Mouse (Mus musculus) E14TG2a.4 (cell line): Measurements from ENCODE around the gene Brd4.
A peak's percentile ranks its signal among the peaks of the same experiment; 100 is the strongest.

Experiments
- H3K27me3 ChIP-seq: 2 replicates; pipeline ENCODE4 v1.6.1; 2014; ENCODE audit warnings: low read length, control low read depth; ENCODE audit not compliant: insufficient read depth
- H3K36me3 ChIP-seq: 2 replicates; pipeline ENCODE4 v1.6.1; 2014; ENCODE audit warnings: low read length, control low read depth; ENCODE audit not compliant: insufficient read depth
- H3K4me1 ChIP-seq: replicated peaks from 2 replicates; pipeline ENCODE4 v1.6.1; 2014; ENCODE audit warnings: low read depth, low read length, control low read depth
- H3K4me3 ChIP-seq: replicated peaks from 2 replicates; pipeline ENCODE4 v1.5.1; 2014; ENCODE audit warnings: mild to moderate bottlenecking, low read length
- H3K9me3 ChIP-seq: 2 replicates; pipeline ENCODE4 v1.6.1; 2014; ENCODE audit warnings: low read length, control low read depth
- CTCF ChIP-seq: conservative IDR thresholded peaks from 2 replicates; pipeline ENCODE4 v1.5.1; 2014; ENCODE audit warnings: low read length
- NANOG ChIP-seq: IDR thresholded peaks from 2 replicates; pipeline ENCODE4 v1.6.1; 2014; ENCODE audit warnings: borderline replicate concordance, low read length, mixed read lengths
- POU5F1 ChIP-seq: IDR thresholded peaks from 2 replicates; pipeline ENCODE4 v1.6.1; 2014; ENCODE audit warnings: low read length, borderline replicate concordance

Brd4 gene

GRCm38 (mm10) chr17:32284262-32285137, at the start of gene Brd4:
Gene Brd4 (minus strand): TSS chr17:32284722.
- Histone ChIP-seq H3K36me3 (no peaks in the 10 kb centered on the region; the same call in 1 of the 2 replicates), H3K4me1 (peaks cover 53% of the 10 kb centered on the region), H3K27me3 (no peaks in the 10 kb centered on the region), H3K9me3 (no peaks in the 10 kb centered on the region), H3K4me3 (peak within 1 kb of the TSS; percentile 99)
- TF ChIP-seq NANOG: no peak
- no peak for TF ChIP-seq CTCF
- no peak for TF ChIP-seq POU5F1

GRCm38 (mm10) chr17:32333675-32334303, 49.3 kb upstream of the Brd4 start:
- TF ChIP-seq NANOG: no peak
- TF ChIP-seq POU5F1: no peak
- no peak for TF ChIP-seq CTCF
- no peaks in the 10 kb centered on the region for H3K9me3 ChIP-seq
- H3K36me3 ChIP-seq: peaks cover 96% of the 10 kb centered on the region
- peaks cover 28% of the 10 kb centered on the region for H3K4me1 ChIP-seq
- H3K27me3 ChIP-seq: no peaks in the 10 kb centered on the region
- H3K4me3 ChIP-seq: peak overlapping the region; percentile 75

DNA sequence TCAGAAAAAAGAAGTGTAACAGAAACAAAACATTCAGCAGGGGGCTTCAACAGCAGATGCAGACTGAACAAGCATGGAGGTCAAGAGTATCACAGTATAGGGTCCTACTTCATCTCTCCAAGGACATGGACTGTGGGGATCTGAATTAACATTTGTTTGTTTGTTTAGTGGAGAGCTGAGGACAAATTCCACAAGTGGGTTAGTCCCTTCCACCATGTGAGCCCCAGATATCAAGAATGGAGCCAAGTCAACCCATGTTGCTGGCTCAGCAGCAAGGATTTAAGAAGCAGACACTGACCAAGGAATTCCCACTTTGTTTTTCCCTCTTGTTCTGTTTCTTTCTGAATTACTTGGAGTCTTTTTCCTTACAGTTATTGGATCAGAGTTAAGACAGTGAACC, 43.0 kb upstream of the Brd4 start:
- peaks cover 96% of the 10 kb centered on the region for H3K36me3 ChIP-seq
- TF ChIP-seq CTCF (no peak), POU5F1 (no peak), NANOG (no peak)
- no peaks in the 10 kb centered on the region for H3K27me3 ChIP-seq
- no peaks in the 10 kb centered on the region for H3K9me3 ChIP-seq
- no peak overlapping the region for H3K4me3 ChIP-seq
- peaks cover 18% of the 10 kb centered on the region for H3K4me1 ChIP-seq

DNA sequence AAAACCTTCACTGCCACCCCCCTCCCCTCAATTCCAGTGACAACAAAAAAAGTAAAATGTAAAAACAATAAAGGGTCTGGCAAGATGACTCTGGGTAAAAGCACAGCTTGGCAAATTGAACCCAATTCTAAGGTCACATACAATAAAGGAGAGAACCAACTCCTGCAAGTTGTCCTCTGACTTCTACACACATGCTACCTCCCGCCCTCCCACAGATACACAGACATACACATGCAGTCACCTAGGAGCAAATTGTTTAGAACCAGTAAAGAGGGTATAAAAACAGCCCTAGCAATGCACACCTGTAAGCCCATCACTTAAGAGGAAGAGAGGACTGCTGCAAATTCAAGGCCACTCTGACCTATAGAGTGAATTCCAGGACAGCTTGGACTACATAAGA, 38.3 kb upstream of the Brd4 start:
- TF ChIP-seq NANOG: no peak
- TF ChIP-seq POU5F1: no peak
- TF ChIP-seq CTCF: no peak
- H3K4me3 ChIP-seq: peak overlapping the region; percentile 100; the same call in 1 of the 2 replicates
- H3K4me1 ChIP-seq: peaks cover 47% of the 10 kb centered on the region
- H3K36me3 ChIP-seq: peaks cover 68% of the 10 kb centered on the region
- H3K27me3 ChIP-seq: no peaks in the 10 kb centered on the region
- H3K9me3 ChIP-seq: no peaks in the 10 kb centered on the region

GRCm38 (mm10) chr17:32321836-32322235, 37.3 kb upstream of the Brd4 start:
- Histone ChIP-seq H3K9me3 (no peaks in the 10 kb centered on the region), H3K27me3 (no peaks in the 10 kb centered on the region), H3K4me1 (peaks cover 57% of the 10 kb centered on the region), H3K36me3 (peaks cover 68% of the 10 kb centered on the region), H3K4me3 (peak overlapping the region; percentile 100)
- TF ChIP-seq POU5F1 (no peak), NANOG (no peak), CTCF (no peak)

- TF ChIP-seq NANOG: no peak
- TF ChIP-seq CTCF: no peak
- TF ChIP-seq POU5F1: no peak
- Histone ChIP-seq H3K36me3 (peaks cover 68% of the 10 kb centered on the region), H3K9me3 (no peaks in the 10 kb centered on the region), H3K27me3 (no peaks in the 10 kb centered on the region), H3K4me1 (peaks cover 62% of the 10 kb centered on the region), H3K4me3 (peak overlapping the region; percentile 100)
Observed at GRCm38 (mm10) chr17:32321390-32321734, 36.8 kb upstream of the Brd4 start.

DNA sequence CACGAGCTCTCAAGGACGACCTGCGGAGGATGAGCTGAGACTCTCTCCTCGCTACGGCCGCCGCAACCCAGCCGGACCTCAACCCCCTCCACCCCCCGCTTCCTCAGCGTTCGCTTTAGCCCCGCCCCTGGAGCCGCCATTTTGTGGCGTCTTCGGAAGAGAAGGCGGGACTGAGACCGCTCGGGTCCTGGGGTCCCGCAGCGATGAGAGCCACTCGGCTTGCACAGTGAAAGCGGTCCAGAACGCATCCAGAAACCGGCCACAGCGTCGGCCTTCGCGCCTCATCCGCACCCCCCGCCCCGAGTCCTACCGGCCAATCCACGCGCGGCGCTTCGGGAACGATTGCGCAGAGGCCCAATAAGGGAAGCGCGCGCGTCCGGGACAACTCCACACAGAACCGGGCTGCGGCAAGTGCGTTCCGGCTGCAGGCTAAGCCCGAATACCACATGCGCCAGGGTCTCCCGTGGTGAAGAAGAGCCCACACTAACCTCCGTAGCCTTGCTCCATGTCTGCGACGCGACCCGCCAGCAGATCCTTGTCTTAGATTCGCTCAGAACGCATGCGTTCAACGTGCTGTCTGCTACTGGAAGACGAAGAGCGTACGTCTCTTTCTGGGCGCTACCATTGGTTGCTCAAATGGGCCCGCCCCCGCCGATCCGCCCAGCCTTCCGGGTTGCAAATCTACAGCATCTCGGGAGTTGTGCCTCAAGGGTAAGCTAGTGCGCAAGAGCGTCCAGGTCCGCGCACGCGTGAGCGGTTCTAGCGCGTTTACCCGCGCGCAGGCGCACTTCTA, 36.3 kb upstream of the Brd4 start, which contains the start of gene Akap8:
Gene Akap8 (minus strand): TSS at position 642 of the 793 bp plus-strand sequence.
- Histone ChIP-seq H3K4me1 (peaks cover 67% of the 10 kb centered on the region), H3K4me3 (peak within 1 kb of the TSS; percentile 100), H3K9me3 (no peaks in the 10 kb centered on the region), H3K36me3 (peaks cover 68% of the 10 kb centered on the region), H3K27me3 (no peaks in the 10 kb centered on the region)
- no peak for TF ChIP-seq NANOG
- no peak for TF ChIP-seq POU5F1
- no peak for TF ChIP-seq CTCF

- H3K4me3 ChIP-seq: peak overlapping the region; percentile 100
- H3K9me3 ChIP-seq: no peaks in the 10 kb centered on the region
- TF ChIP-seq POU5F1 (no peak), NANOG (no peak), CTCF (no peak)
- peaks cover 68% of the 10 kb centered on the region for H3K36me3 ChIP-seq
- H3K27me3 ChIP-seq: no peaks in the 10 kb centered on the region
- H3K4me1 ChIP-seq: peaks cover 76% of the 10 kb centered on the region
Observed at GRCm38 (mm10) chr17:32319950-32320349, 35.4 kb upstream of the Brd4 start.
